Mouse (Mus musculus): ENCODE data around the gene Hoxb1.

DNA sequence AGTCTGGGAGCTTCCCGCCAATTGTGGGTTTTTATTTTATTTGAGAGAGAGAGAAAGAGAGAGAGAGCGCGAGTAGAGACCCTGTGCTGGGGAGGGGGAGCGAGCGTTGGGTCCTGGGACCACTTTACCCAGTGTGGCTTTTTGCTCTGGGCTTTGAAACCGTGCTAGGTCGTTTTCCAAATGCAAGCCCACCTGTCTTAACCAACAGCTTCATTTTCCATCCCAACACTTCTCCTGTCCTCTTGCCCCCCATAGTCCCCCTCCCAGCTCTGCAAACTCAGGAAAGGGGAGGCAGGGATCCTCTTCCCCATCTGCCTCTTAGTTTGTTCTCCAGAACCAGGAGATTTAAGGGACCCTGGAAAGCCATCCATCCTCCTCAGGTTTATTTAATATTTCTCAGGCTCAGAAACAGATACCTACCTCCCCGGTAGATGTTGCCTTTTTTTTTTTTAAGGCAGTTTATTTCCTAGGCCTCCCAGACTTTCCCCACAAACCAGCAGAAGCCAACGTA is 10.7 kb upstream of the Hoxb1 start:
- TF ChIP-seq USF1 (IDR thresholded peaks at IDR 0.05; ENCODE audit: low read depth) (no peak), CTCF (IDR thresholded peaks at IDR 0.05; ENCODE audit: control insufficient read depth, insufficient read depth, insufficient read length) (no peak), MYOG (IDR thresholded peaks at IDR 0.05; ENCODE audit: control insufficient read depth, extremely low read depth, insufficient read length) (no peak), MAX (IDR thresholded peaks at IDR 0.05) (no peak)

All from C2C12 (cell line).